Mouse (Mus musculus) ovary, postnatal 36 days (tissue): ENCODE data around the gene Coq10b.

Source experiments
- DNase-seq: peaks from one replicate; pipeline ENCODE4 v3.0.0; 2022; ENCODE audit warnings: low spot score, mixed read lengths

Coq10b gene

DNA sequence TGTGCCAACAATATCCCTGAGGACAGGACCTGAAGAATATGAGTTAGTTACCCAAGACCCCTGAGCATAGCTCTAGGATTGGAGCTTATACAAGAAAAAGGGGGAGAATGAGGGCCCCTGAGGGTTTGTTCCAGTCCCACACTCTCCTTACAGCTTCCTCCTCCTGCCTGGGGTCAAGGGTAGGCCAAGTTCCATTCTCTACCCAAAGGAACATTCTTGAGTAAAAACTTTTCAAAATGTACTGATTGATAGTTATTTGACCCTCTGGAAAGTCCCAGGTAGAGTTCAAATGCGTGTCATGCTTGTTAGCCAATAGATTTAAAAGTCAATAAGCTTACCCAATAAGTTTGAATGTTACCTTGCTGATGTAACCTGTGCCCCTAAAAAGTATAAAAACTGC lies 55.1 kb downstream of the Coq10b start:
- no peak for DNase-seq

DNA sequence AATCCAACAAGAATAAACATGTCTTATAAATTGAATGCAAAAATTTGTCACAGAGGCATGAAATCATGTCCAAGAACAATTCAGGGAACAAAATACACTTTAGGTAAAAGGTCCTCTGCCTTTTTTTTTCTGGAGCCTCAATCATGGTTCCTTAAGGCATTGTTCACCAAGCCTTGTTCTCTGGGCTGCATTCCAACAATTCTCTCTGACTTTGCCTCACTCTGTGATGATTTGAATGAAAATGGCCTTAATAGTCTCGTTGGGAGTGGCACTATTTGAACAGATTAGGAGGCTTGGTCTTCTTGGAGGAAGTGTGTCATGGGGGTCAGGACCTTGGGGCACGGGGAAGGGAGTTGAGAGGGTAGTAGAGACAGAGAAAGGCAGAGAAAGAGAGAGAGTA lies 55.9 kb downstream of the Coq10b start:
- DNase-seq = no peak

DNA sequence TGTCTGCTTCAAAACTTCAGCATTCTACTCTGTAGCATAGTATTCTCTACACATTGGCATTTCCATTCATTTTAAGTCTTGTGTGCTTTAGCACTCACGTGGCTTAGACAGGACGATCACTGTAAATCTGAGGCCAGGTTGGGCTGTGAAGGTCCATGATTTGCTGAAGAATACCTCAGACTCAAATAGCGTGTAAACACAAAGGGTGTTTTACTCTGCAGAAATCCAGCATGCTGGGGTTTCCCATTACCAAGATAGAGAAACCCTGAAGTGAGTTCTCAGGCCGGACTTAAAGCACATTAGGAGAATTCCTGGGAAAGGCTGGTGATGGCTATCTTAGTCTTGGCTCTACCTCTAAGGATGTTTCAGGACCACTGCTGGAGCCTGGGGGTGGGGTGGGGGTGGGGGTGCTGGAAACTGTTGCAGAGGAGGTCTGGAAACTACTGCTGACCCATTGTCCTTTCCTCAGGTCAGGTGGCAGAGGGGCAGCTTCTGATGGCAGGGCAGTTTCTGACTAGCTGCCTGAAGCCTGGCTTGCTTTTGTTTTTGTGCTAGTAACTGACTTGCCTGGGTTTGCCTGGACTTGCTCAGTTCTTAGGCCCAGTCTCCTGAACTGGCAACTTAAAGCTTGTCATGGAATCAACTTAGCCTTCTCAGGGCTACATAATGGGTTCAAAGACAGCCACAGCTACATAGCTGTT lies 56.6 kb downstream of the Coq10b start:
- no peak for DNase-seq
